Mouse (Mus musculus) left cerebral cortex, adult 11 months (tissue): ENCODE results near the gene 2210016F16Rik.
"Not testable (repeated sequence)": the region's sequence is repeated elsewhere in the genome, so short reads cannot be mapped to it uniquely, and the experiment has no call there.

Source experiments
- DNase-seq: peaks from one replicate; pipeline ENCODE4 v3.0.0; 2022; ENCODE audit warnings: low spot score

Gene 2210016F16Rik

GRCm38 (mm10) chr13:58372278-58373152 is 12.5 kb downstream of the 2210016F16Rik start:
- no peak for DNase-seq

DNA sequence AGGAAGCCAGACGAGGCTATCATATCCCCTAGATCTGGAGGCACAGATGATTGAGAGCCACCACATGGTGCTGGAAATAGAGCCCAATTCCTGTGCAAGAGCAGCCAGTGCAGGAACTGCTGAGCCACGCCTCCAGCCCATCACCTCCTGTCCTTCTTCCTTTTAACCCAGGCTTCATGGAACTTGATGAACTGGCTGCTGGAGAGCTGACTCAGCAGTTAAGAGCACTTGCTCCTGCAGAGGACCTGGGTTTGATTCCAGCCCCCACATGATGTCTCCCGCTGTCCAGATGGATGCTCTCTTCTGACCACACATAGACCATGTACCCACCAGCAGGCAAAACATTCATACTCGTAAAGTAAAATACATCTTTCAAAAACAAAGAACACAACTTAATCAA is 16.2 kb downstream of the 2210016F16Rik start:
- DNase-seq = no peak

DNA sequence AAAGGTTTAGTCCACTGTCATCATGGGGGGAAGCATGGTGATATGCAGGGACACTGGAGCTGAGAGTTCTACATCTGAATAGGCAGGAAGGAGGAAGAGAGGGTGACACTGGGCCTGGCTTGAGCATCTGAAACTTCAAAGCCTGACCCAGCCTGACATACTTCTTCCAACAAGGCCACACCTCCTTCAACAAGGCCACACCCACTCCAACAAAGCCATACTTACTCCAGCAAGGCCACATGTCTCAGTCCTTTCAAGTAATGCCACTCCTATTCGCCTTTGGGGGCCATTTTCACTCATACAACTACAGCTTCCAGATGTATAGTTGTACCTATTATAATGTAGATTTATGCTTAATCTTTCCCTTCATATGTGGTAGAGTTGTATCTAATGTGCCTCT is 17.4 kb downstream of the 2210016F16Rik start:
- DNase-seq = no peak

DNA sequence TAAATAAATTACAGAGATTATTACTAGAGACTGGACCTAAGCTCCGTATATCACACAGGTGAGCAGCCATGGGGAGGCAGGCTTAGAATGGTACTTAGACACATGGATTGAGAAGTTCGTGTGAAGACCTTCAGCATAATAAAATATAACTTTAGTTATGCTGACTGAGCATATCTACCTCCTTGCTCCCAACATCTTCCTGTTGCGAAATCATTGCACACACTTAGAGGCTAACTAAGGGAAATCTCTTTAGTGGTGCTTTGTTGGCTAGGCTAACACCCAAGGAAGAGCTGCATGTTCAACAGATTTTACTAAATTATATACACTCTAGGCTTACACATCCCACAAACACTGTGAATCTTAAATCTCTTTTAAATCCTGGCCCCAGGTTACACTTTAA is 18.7 kb downstream of the 2210016F16Rik start:
- DNase-seq = no peak

- not testable (repeated sequence) for DNase-seq
Measured at GRCm38 (mm10) chr13:58365179-58365578, 19.8 kb downstream of the 2210016F16Rik start.

GRCm38 (mm10) chr13:58364353-58365175 is 20.5 kb downstream of the 2210016F16Rik start:
- no peak for DNase-seq

DNA sequence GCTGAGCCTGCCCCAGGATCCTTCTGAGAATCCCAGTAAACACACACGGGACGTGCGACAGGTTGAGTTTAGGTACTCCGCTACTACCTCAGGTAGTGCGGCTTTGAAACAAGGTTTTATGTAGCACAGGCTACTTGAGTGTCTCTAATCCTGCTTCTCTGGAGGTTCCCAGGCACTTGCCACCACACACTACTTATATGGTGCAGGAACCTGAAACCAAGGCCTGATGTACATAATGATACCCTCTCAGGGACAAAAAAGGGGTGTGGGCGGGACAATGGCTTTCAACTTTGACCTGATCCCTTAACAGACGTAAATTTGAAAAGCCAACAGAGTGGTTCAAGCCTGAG is 25.7 kb downstream of the 2210016F16Rik start:
- DNase-seq = no peak

DNA sequence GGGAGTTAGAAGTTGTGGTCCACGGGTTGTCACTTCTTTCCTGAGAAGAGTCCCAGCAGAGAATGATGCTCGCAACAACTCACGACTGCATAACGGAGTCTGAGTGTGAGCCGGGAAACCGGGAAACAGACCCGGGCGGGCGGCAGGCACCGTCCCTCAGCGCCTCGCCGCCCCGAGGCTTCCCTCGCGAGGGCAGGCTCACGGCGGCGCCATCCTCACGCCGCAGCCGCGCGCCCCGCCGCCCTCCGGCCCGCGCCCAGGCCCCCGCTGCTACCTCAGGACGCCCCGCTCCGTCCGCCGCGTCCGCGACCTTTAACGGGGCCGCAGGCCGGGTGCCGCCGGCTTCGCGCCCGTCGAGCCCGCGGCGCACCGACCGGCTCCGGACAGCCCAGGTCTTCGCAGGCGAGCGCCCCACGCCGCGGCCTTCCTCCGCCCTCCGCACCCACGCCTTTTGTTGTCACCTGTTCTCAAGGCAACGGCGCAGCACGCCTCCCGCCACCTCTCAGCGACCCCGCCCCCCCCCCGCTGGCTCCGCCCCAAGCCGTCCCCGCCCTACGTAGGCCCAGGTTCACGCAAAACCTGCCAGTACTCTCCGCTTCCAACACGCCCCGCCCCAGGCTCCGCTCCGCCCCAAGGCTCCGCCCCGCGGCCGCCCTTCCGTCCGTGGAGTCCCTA is 26.3 kb downstream of the 2210016F16Rik start, which contains the start of gene Kif27:
Gene Kif27 (minus strand): TSS at position 494 of the 675 bp plus-strand sequence.
- DNase-seq = peak; percentile 28

- DNase-seq = no peak
Measured at GRCm38 (mm10) chr13:58352996-58353395, 32.0 kb downstream of the 2210016F16Rik start.

- no peak for DNase-seq
Measured at GRCm38 (mm10) chr13:58350606-58351005, 34.4 kb downstream of the 2210016F16Rik start.

- no peak for DNase-seq
Measured at GRCm38 (mm10) chr13:58344505-58344904, 40.5 kb downstream of the 2210016F16Rik start.

- no peak for DNase-seq
Measured at GRCm38 (mm10) chr13:58337456-58337855, 47.6 kb downstream of the 2210016F16Rik start.

- no peak for DNase-seq
Measured at GRCm38 (mm10) chr13:58334116-58334515, 50.9 kb downstream of the 2210016F16Rik start.
